Mouse (Mus musculus): Measurements from ENCODE around the gene Ccdc43. TPM values are rescaled to one million over a fixed set of nuclear protein-coding genes. Genes with fewer than 3 reads are reported as not detected.

The Ccdc43 gene
- 35.5 and 37.4 TPM in 2 replicates for polyA plus RNA-seq (2014; fragmentation: Nextera tagmentation; extraction: Ambion mirVana)

DNA sequence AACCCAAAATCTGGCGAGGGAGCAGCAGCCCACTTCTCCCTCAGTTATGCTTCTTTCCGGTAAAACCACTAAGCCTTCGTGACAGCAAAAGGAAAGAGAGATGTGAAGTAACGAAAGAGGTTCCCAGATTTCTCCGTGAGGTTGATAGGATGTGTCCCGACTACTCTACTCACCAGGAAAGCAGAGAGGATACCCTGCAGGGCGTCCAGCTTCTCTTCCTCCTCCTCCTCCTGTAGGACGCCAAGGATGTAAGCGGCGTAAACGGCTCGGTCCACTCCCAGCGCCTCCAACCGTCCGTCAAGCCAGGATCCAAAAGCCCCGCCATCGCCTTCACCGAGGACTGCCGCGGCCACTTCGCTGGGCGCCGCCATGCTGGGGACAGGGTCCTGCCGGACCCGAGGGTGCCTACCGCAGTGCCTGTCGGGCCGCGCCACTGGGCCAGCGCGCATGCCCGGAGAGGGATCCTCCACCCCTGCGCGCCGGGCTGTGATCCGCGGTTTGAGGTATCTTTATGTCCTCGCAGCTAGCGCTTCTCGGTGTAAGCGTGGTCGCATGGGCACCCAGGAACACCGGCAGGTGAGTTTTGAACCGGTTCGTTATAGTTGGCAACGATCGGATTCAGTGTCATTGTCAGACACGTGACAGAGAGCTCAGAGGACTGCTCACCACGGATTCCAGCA, at the start of gene Ccdc43:
TSS of gene Ccdc43 (minus strand) at position 445 of the 680 bp plus-strand sequence.
- ATAC-seq (ENCODE audit: low read depth), result peak; percentile 95
- H3K9me3 ChIP-seq (ENCODE audit: control insufficient read depth, low read length), result no peaks in the 10 kb centered on the region
- H3K4me2 ChIP-seq (ENCODE audit: low read depth, low read length), result peak within 1 kb of the TSS; percentile 86

DNA sequence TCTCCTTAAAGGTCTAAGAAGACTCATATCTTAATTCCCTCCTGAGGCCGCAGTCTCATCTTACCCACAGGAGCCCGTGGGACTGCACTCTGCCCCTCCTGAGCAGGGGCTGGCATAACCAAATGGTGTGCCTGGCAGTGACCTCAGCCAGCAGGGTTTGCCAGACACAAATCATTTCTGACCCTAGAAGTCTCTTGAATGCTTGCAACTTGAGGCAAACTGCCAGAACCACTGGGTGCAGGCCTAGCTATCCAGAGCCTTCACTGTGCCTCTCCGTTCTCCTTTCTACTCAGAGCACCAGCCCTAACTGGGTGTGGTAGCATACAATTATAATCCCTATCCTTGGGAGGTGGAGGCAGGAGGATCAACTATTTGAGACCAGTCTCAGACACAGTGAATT, 47.2 kb upstream of the Ccdc43 start:
- Histone ChIP-seq H3K4me1 (ENCODE audit: control insufficient read depth, insufficient read depth, low read length) (peaks cover 4% of the 10 kb centered on the region; the same call in 1 of the 2 replicates), H3K4me3 (ENCODE audit: low read depth, low read length) (no peak overlapping the region), H3K27me3 (ENCODE audit: control insufficient read depth, insufficient read depth, low read length) (no peaks in the 10 kb centered on the region), H3K9me3 (ENCODE audit: control insufficient read depth, low read length) (no peaks in the 10 kb centered on the region), H3K9ac (replicated peaks; ENCODE audit: low read depth, low read length) (no peak overlapping the region), H3K36me3 (ENCODE audit: control insufficient read depth, insufficient read depth, low read length) (no peaks in the 10 kb centered on the region), H3K27ac (ENCODE audit: low read depth, low read length) (no peak overlapping the region), H3K4me2 (ENCODE audit: low read depth, low read length) (no peak overlapping the region)
- WGBS, result 85% methylated on average over 3 of the region's 3 CpGs
- ATAC-seq (ENCODE audit: low read depth), result no peak

More for the DNA sequence above, at the start of gene Ccdc43:
- Histone ChIP-seq H3K36me3 (ENCODE audit: control insufficient read depth, insufficient read depth, low read length) (no peaks in the 10 kb centered on the region), H3K4me3 (ENCODE audit: low read depth, low read length) (peak within 1 kb of the TSS; percentile 57), H3K27ac (ENCODE audit: low read depth, low read length) (peak within 1 kb of the TSS; percentile 70), H3K9ac (replicated peaks; ENCODE audit: low read depth, low read length) (peak within 1 kb of the TSS; percentile 62), H3K27me3 (ENCODE audit: control insufficient read depth, insufficient read depth, low read length) (no peaks in the 10 kb centered on the region), H3K4me1 (ENCODE audit: control insufficient read depth, insufficient read depth, low read length) (peaks cover 12% of the 10 kb centered on the region)
- WGBS, result 0% methylated on average over 49 of the region's 49 CpGs

- Histone ChIP-seq H3K27me3 (ENCODE audit: control insufficient read depth, insufficient read depth, low read length) (no peaks in the 10 kb centered on the region), H3K4me3 (ENCODE audit: low read depth, low read length) (no peak overlapping the region), H3K27ac (ENCODE audit: low read depth, low read length) (no peak overlapping the region), H3K9ac (replicated peaks; ENCODE audit: low read depth, low read length) (no peak overlapping the region), H3K9me3 (ENCODE audit: control insufficient read depth, low read length) (no peaks in the 10 kb centered on the region), H3K4me2 (ENCODE audit: low read depth, low read length) (no peak overlapping the region), H3K36me3 (ENCODE audit: control insufficient read depth, insufficient read depth, low read length) (no peaks in the 10 kb centered on the region), H3K4me1 (ENCODE audit: control insufficient read depth, insufficient read depth, low read length) (peaks cover 8% of the 10 kb centered on the region; the same call in 1 of the 2 replicates)
- no peak for ATAC-seq (ENCODE audit: low read depth)
- 86% methylated on average over 5 of the region's 5 CpGs for WGBS
These were observed 45.3 kb upstream of the Ccdc43 start for GRCm38 (mm10) chr11:102742843-102743242.

DNA sequence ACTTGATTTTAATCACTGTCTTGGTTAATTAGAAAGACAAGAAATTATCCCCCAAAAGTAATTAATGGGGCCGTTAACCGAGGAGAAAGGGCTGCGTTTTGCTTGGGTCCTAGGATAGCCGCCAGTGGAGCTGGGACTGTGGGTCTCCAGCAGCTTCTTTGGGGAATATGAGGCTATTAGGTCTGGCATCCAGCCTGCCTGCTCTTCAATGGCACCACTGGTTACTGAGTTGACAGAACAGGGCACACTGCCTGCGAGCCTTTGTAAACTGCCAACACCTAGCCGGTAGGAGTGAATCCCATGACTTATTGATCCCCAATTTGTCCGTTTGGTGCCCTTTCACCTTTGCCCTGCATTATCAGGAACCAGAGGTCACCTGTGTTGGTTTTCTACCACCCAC, 44.5 kb upstream of the Ccdc43 start:
- 18% methylated on average over 7 of the region's 7 CpGs for WGBS

GRCm38 (mm10) chr11:102741129-102741950, 43.8 kb upstream of the Ccdc43 start:
- H3K27me3 ChIP-seq (ENCODE audit: control insufficient read depth, insufficient read depth, low read length), result no peaks in the 10 kb centered on the region
- no peak for ATAC-seq (ENCODE audit: low read depth)
- no peak overlapping the region for H3K27ac ChIP-seq (ENCODE audit: low read depth, low read length)
- no peak overlapping the region for H3K9ac ChIP-seq (replicated peaks; ENCODE audit: low read depth, low read length)
- peaks cover 8% of the 10 kb centered on the region; the same call in 1 of the 2 replicates for H3K4me1 ChIP-seq (ENCODE audit: control insufficient read depth, insufficient read depth, low read length)
- 12% methylated on average over 22 of the region's 22 CpGs for WGBS
- no peak overlapping the region for H3K4me3 ChIP-seq (ENCODE audit: low read depth, low read length)
- no peaks in the 10 kb centered on the region for H3K36me3 ChIP-seq (ENCODE audit: control insufficient read depth, insufficient read depth, low read length)
- H3K4me2 ChIP-seq (ENCODE audit: low read depth, low read length), result 0 out of 2 replicates have a peak overlapping the region, but pooled peaks have one; percentile 6
- H3K9me3 ChIP-seq (ENCODE audit: control insufficient read depth, low read length), result no peaks in the 10 kb centered on the region

More for the DNA sequence above, 44.5 kb upstream of the Ccdc43 start:
- ATAC-seq (ENCODE audit: low read depth), result no peak
- H3K4me3 ChIP-seq (ENCODE audit: low read depth, low read length), result no peak overlapping the region
- peaks cover 8% of the 10 kb centered on the region; the same call in 1 of the 2 replicates for H3K4me1 ChIP-seq (ENCODE audit: control insufficient read depth, insufficient read depth, low read length)
- H3K9ac ChIP-seq (replicated peaks; ENCODE audit: low read depth, low read length), result no peak overlapping the region
- no peaks in the 10 kb centered on the region for H3K27me3 ChIP-seq (ENCODE audit: control insufficient read depth, insufficient read depth, low read length)
- no peak overlapping the region for H3K27ac ChIP-seq (ENCODE audit: low read depth, low read length)
- H3K9me3 ChIP-seq (ENCODE audit: control insufficient read depth, low read length), result no peaks in the 10 kb centered on the region
- no peaks in the 10 kb centered on the region for H3K36me3 ChIP-seq (ENCODE audit: control insufficient read depth, insufficient read depth, low read length)
- no peak overlapping the region for H3K4me2 ChIP-seq (ENCODE audit: low read depth, low read length)

- no peak for ATAC-seq (ENCODE audit: low read depth)
- H3K4me3 ChIP-seq (ENCODE audit: low read depth, low read length), result no peak overlapping the region
- no peaks in the 10 kb centered on the region for H3K36me3 ChIP-seq (ENCODE audit: control insufficient read depth, insufficient read depth, low read length)
- WGBS, result 44% methylated on average over 11 of the region's 11 CpGs
- no peaks in the 10 kb centered on the region for H3K9me3 ChIP-seq (ENCODE audit: control insufficient read depth, low read length)
- no peaks in the 10 kb centered on the region for H3K27me3 ChIP-seq (ENCODE audit: control insufficient read depth, insufficient read depth, low read length)
- H3K4me2 ChIP-seq (ENCODE audit: low read depth, low read length), result no peak overlapping the region
- no peak overlapping the region for H3K9ac ChIP-seq (replicated peaks; ENCODE audit: low read depth, low read length)
- peaks cover 8% of the 10 kb centered on the region; the same call in 1 of the 2 replicates for H3K4me1 ChIP-seq (ENCODE audit: control insufficient read depth, insufficient read depth, low read length)
- no peak overlapping the region for H3K27ac ChIP-seq (ENCODE audit: low read depth, low read length)
These were observed 43.1 kb upstream of the Ccdc43 start for GRCm38 (mm10) chr11:102740634-102741033.

GRCm38 (mm10) chr11:102739278-102739966, 41.8 kb upstream of the Ccdc43 start:
- Histone ChIP-seq H3K4me3 (ENCODE audit: low read depth, low read length) (peak overlapping the region; percentile 14; the same call in 1 of the 2 replicates), H3K4me1 (ENCODE audit: control insufficient read depth, insufficient read depth, low read length) (peaks cover 8% of the 10 kb centered on the region; the same call in 1 of the 2 replicates), H3K27ac (ENCODE audit: low read depth, low read length) (peak overlapping the region; percentile 68), H3K4me2 (ENCODE audit: low read depth, low read length) (peak overlapping the region; percentile 39), H3K27me3 (ENCODE audit: control insufficient read depth, insufficient read depth, low read length) (no peaks in the 10 kb centered on the region), H3K9ac (replicated peaks; ENCODE audit: low read depth, low read length) (peak overlapping the region; percentile 43), H3K9me3 (ENCODE audit: control insufficient read depth, low read length) (no peaks in the 10 kb centered on the region), H3K36me3 (ENCODE audit: control insufficient read depth, insufficient read depth, low read length) (no peaks in the 10 kb centered on the region)
- WGBS, result 4% methylated on average over 20 of the region's 20 CpGs
- ATAC-seq (ENCODE audit: low read depth), result peak; percentile 89

DNA sequence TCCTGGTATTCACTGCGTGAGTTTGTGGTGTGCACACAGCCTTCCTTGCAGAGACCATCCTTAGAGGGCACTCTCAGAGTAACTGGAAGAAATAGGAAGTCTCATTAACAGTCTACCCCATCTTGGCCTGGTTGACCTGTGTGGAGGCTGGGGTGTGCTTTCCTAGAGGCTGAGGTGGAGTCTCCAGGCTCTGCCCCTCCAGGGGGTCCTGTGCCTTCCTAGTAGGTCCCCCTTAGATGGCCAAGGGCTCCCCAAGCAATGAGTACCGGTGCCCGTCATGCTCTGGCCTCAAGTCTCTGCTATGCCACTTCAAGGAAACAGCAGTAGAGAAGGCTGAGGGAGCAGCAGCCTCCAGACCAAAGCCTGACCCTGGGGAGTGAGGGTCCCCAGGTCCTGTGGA, 40.5 kb upstream of the Ccdc43 start:
- no peak overlapping the region for H3K9ac ChIP-seq (replicated peaks; ENCODE audit: low read depth, low read length)
- no peak overlapping the region for H3K4me3 ChIP-seq (ENCODE audit: low read depth, low read length)
- H3K27ac ChIP-seq (ENCODE audit: low read depth, low read length), result no peak overlapping the region
- 83% methylated on average over 3 of the region's 3 CpGs for WGBS
- H3K4me2 ChIP-seq (ENCODE audit: low read depth, low read length), result no peak overlapping the region
- no peaks in the 10 kb centered on the region for H3K9me3 ChIP-seq (ENCODE audit: control insufficient read depth, low read length)
- ATAC-seq (ENCODE audit: low read depth), result no peak
- H3K27me3 ChIP-seq (ENCODE audit: control insufficient read depth, insufficient read depth, low read length), result no peaks in the 10 kb centered on the region
- peaks cover 8% of the 10 kb centered on the region; the same call in 1 of the 2 replicates for H3K4me1 ChIP-seq (ENCODE audit: control insufficient read depth, insufficient read depth, low read length)
- H3K36me3 ChIP-seq (ENCODE audit: control insufficient read depth, insufficient read depth, low read length), result no peaks in the 10 kb centered on the region

Measured in neural tube, embryonic 14.5 days (tissue).